In the genomic region with DNA sequence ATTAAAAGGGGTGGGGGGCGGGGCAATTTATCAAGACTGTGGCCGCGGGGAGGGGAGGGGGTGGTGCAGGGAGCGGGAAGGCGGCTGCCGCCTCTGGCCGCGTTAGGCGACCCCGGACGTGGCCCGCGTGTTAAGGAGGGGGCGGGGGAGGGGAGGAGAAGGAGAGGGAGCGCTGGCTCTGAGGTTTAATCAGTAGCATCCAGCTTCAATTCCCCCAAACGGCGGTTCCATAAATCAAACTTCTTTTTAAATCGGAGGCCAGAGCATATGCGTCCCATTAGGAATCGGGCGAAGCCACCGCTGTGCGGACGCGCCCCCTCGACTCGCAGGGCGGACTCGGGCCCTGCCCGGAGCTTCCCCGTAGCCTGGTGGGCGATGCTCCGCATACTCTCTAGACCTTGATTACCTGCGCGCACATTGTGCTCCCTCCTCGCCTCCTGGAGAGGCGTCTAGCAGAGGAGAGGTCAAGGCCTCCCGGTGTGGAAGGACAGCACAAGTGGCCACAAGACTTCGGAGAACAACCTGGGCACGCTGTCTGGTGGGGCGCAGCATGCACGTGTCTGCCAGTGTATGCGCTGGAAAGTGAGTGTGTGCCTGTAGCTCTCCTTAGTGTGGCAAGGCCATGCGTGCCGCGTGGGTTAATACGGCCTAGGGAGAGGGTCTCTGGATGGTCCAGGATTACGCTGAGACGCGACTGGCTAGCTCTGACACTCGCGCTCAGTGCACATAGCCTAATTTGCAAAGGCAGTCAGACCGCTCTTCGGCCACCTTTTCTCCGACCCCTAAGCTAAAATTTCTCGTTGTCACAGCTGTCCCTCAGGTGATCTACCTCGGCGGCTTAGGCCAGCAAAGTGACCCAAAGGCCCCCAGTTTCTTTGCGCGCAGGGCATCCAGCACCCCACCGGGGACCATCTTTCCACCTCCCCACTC, we compare ENCODE assay signal across 9 mouse cellular contexts. TPM values are rescaled to one million over a fixed set of nuclear protein-coding genes. Genes with fewer than 3 reads are reported as not detected.
DNase-seq lines count a peak whose midpoint lies in the region; ATAC-seq and TF ChIP-seq lines count a peak whose summit lies in the region.
"Had no signal": no experiment of that assay in that cellular context is flagged by ENCODE, and none has a peak within 500 bp of the region (broad histone marks: within the 10 kb centered on the region; RNA-seq: fewer than 3 reads in every experiment).

No protein-coding gene starts in this region.

- H3K9ac ChIP-seq in heart, embryonic 12.5 days = no peak overlapping the region
- H3K9ac ChIP-seq in forebrain, embryonic 12.5 days = peak overlapping the region; percentile 88

- peaks cover 12% of the 10 kb centered on the region for H3K79me2 ChIP-seq in C2C12 (ENCODE audit: control insufficient read depth, insufficient read depth)

- no peaks in the 10 kb centered on the region for H3K36me3 ChIP-seq in heart, embryonic 12.5 days
- no peaks in the 10 kb centered on the region for H3K36me3 ChIP-seq in C2C12 (ENCODE audit: control insufficient read depth, insufficient read depth)
- H3K36me3 ChIP-seq in forebrain, embryonic 12.5 days (replicated peaks) = peaks cover 11% of the 10 kb centered on the region; the same call in 1 of the 2 replicates

- H3K27ac ChIP-seq in heart, embryonic 12.5 days (ENCODE audit: poor library complexity, severe bottlenecking) = no peak overlapping the region
- H3K27ac ChIP-seq in forebrain, embryonic 12.5 days = peak overlapping the region; percentile 89

- peak overlapping the region; percentile 8 for H3ac ChIP-seq in C2C12 (ENCODE audit: control insufficient read depth, insufficient read length, low read depth)

- no peak for TF ChIP-seq CTCF in C2C12 (IDR thresholded peaks at IDR 0.05; ENCODE audit: control insufficient read depth, insufficient read depth, insufficient read length)

- no peak for DNase-seq in heart, adult 11 months
- peak; percentile 75 for DNase-seq in mesoderm, embryonic 11.5 days (ENCODE audit: low read depth, low spot score)
- DNase-seq in testis, postnatal 10 days (ENCODE audit: low spot score) = no peak
- no peak for DNase-seq in c-Kit-positive CD71-positive TER-119-positive erythroid progenitor cells, embryonic 14.5 days (ENCODE audit: low spot score)
- DNase-seq: thymus, adult 2 months had no signal

- H3K4me1 ChIP-seq in heart, embryonic 12.5 days (replicated peaks) = peaks cover 36% of the 10 kb centered on the region
- peaks cover 93% of the 10 kb centered on the region for H3K4me1 ChIP-seq in forebrain, embryonic 12.5 days

- peaks cover 2% of the 10 kb centered on the region for H3K79me3 ChIP-seq in C2C12 (ENCODE audit: low read depth)

- H3K27me3 ChIP-seq in heart, embryonic 12.5 days (replicated peaks) = peaks cover 99% of the 10 kb centered on the region
- H3K27me3 ChIP-seq in C2C12 (ENCODE audit: control insufficient read depth, insufficient read depth, insufficient read length) = peaks cover 49% of the 10 kb centered on the region
- peaks cover 82% of the 10 kb centered on the region for H3K27me3 ChIP-seq in forebrain, embryonic 12.5 days

- H3K4me3 ChIP-seq in heart, embryonic 12.5 days = peak overlapping the region; percentile 29
- H3K4me3 ChIP-seq in C2C12 (ENCODE audit: insufficient read depth, poor library complexity, severe bottlenecking) = peak overlapping the region; percentile 32
- peak overlapping the region; percentile 86 for H3K4me3 ChIP-seq in forebrain, embryonic 12.5 days (replicated peaks)

- H3K9me3 ChIP-seq in heart, embryonic 12.5 days (replicated peaks) = no peaks in the 10 kb centered on the region
- no peaks in the 10 kb centered on the region for H3K9me3 ChIP-seq in forebrain, embryonic 12.5 days

- no peak for ATAC-seq in heart, embryonic 12.5 days (ENCODE audit: insufficient number of reproducible peaks, low FRiP score)
- ATAC-seq in forebrain, embryonic 12.5 days (ENCODE audit: low FRiP score) = no peak
- no peak for ATAC-seq in frontal cortex, adult (ENCODE audit: low TSS enrichment)

- H3K4me2 ChIP-seq in heart, embryonic 12.5 days = peak overlapping the region; percentile 54
- H3K4me2 ChIP-seq in forebrain, embryonic 12.5 days = peak overlapping the region; percentile 96

- WGBS in heart, embryonic 12.5 days = 2% methylated on average over 61 of the region's 61 CpGs
- WGBS in forebrain, embryonic 12.5 days = under 1% methylated on average over 58 of the region's 61 CpGs

TF ChIP-seq in C2C12, 6 proteins besides CTCF, POLR2A, EP300 and RAD21:
- TF ChIP-seq FOSL1 (IDR thresholded peaks at IDR 0.05; ENCODE audit: insufficient read depth, low read length, poor library complexity, severe bottlenecking) (no peak), MAX (IDR thresholded peaks at IDR 0.05) (peak; percentile 90), MYOG (IDR thresholded peaks at IDR 0.05; ENCODE audit: control insufficient read depth, extremely low read depth, insufficient read length) (no peak)

RNA-seq across cellular contexts. Expression of gene Wnt7b, which starts 5.5 kb away (rescaled TPM):
- 1.3 and 1.5 TPM in 2 replicates for polyA plus RNA-seq in heart, embryonic 12.5 days (2016; fragmentation: Nextera tagmentation; extraction: Ambion mirVana)
- 2.5 TPM for polyA plus RNA-seq in C2C12 (2012; fragmentation: generic; extraction: Trizol)
- polyA plus RNA-seq in forebrain, embryonic 12.5 days (2016; fragmentation: Nextera tagmentation; extraction: Ambion mirVana) = 111 and 130 TPM in 2 replicates

Comparison
In these comparisons a context has a peak if more than half of its experiments do, and no peak if none do; other contexts are left out.
1. H3K4me3 ChIP-seq: peak in every context shown above with its lines; median percentile 86 in forebrain, embryonic 12.5 days; 32 in C2C12; 29 in heart, embryonic 12.5 days.
2. RNA of gene Wnt7b, which starts 5.5 kb away (polyA plus RNA-seq): 111 to 130 TPM in forebrain, embryonic 12.5 days; 2.5 TPM in C2C12 (single experiment) and 1.3 to 1.5 TPM in heart, embryonic 12.5 days; every median in the first group is over 10 times any median in the second.